Mouse (Mus musculus): Measurements from ENCODE around the gene Abcc2.

Abcc2 gene

GRCm38 (mm10) chr19:43777308-43777707, 4.7 kb upstream of the Abcc2 start:
- no peak for DNase-seq (ENCODE audit: low read depth, low spot score)

- DNase-seq (ENCODE audit: low read depth, low spot score) = no peak
These were observed 1.6 kb upstream of the Abcc2 start for GRCm38 (mm10) chr19:43780391-43780790.

GRCm38 (mm10) chr19:43784761-43785160, 2.8 kb downstream of the Abcc2 start:
- no peak for DNase-seq (ENCODE audit: low read depth, low spot score)

- peak; percentile 46 for DNase-seq (ENCODE audit: low read depth, low spot score)
These were observed 4.4 kb downstream of the Abcc2 start for GRCm38 (mm10) chr19:43786249-43787026.

GRCm38 (mm10) chr19:43789817-43790216, 7.8 kb downstream of the Abcc2 start:
- no peak for DNase-seq (ENCODE audit: low read depth, low spot score)

GRCm38 (mm10) chr19:43792537-43792936, 10.5 kb downstream of the Abcc2 start:
- no peak for DNase-seq (ENCODE audit: low read depth, low spot score)

- DNase-seq (ENCODE audit: low read depth, low spot score) = no peak
These were observed 12.0 kb downstream of the Abcc2 start for GRCm38 (mm10) chr19:43793951-43794350.

GRCm38 (mm10) chr19:43795511-43795910, 13.5 kb downstream of the Abcc2 start:
- DNase-seq (ENCODE audit: low read depth, low spot score) = no peak

GRCm38 (mm10) chr19:43797216-43797615, 15.2 kb downstream of the Abcc2 start:
- DNase-seq (ENCODE audit: low read depth, low spot score) = no peak

GRCm38 (mm10) chr19:43801427-43802051, 19.5 kb downstream of the Abcc2 start:
- DNase-seq (ENCODE audit: low read depth, low spot score) = peak; percentile 26

- DNase-seq (ENCODE audit: low read depth, low spot score) = no peak
These were observed 21.9 kb downstream of the Abcc2 start for GRCm38 (mm10) chr19:43803866-43804265.

GRCm38 (mm10) chr19:43809331-43809730, 27.3 kb downstream of the Abcc2 start:
- no peak for DNase-seq (ENCODE audit: low read depth, low spot score)

- no peak for DNase-seq (ENCODE audit: low read depth, low spot score)
These were observed 29.4 kb downstream of the Abcc2 start for GRCm38 (mm10) chr19:43811419-43811818.

GRCm38 (mm10) chr19:43813315-43813714, 31.3 kb downstream of the Abcc2 start:
- DNase-seq (ENCODE audit: low read depth, low spot score) = no peak

GRCm38 (mm10) chr19:43815661-43816414, 33.8 kb downstream of the Abcc2 start:
- DNase-seq (ENCODE audit: low read depth, low spot score) = no peak

- no peak for DNase-seq (ENCODE audit: low read depth, low spot score)
These were observed 44.9 kb downstream of the Abcc2 start for GRCm38 (mm10) chr19:43826855-43827254.

GRCm38 (mm10) chr19:43832425-43833069, 50.6 kb downstream of the Abcc2 start:
- DNase-seq (ENCODE audit: low read depth, low spot score) = peak; percentile 77

- no peak for DNase-seq (ENCODE audit: low read depth, low spot score)
These were observed 61.2 kb downstream of the Abcc2 start for GRCm38 (mm10) chr19:43843184-43843583.

GRCm38 (mm10) chr19:43845331-43845908, 63.4 kb downstream of the Abcc2 start:
- DNase-seq (ENCODE audit: low read depth, low spot score) = no peak

GRCm38 (mm10) chr19:43847056-43847455, 65.1 kb downstream of the Abcc2 start:
- DNase-seq (ENCODE audit: low read depth, low spot score) = no peak

- DNase-seq (ENCODE audit: low read depth, low spot score) = no peak
These were observed 66.0 kb downstream of the Abcc2 start for GRCm38 (mm10) chr19:43847966-43848365.

- DNase-seq (ENCODE audit: low read depth, low spot score) = no peak
These were observed 68.0 kb downstream of the Abcc2 start for GRCm38 (mm10) chr19:43850026-43850425.
